Comparison of ENCODE assay signal across 8 mouse cellular contexts in genomic region chr19:46988231-46989087, GRCm38 (mm10). TPM values are rescaled to one million over a fixed set of nuclear protein-coding genes. Genes with fewer than 3 reads are reported as not detected.
DNase-seq lines count a peak whose midpoint lies in the region; TF ChIP-seq lines count a peak whose summit lies in the region.

No protein-coding gene starts in this region.

- no peak for TF ChIP-seq CTCF in ES-Bruce4 (IDR thresholded peaks at IDR 0.05; ENCODE audit: low read depth, low read length)

- no peaks in the 10 kb centered on the region for H3K27me3 ChIP-seq in ES-Bruce4 (ENCODE audit: control insufficient read depth, insufficient read depth, low read length, poor library complexity, severe bottlenecking)

- H3K27ac ChIP-seq in ES-Bruce4 (ENCODE audit: insufficient read depth, low read length), result peak overlapping the region; percentile 50

- peaks cover 6% of the 10 kb centered on the region for H3K4me1 ChIP-seq in ES-Bruce4 (ENCODE audit: control insufficient read depth, insufficient read depth, low read length)

- TF ChIP-seq EP300 in ES-Bruce4 (IDR thresholded peaks at IDR 0.05; ENCODE audit: insufficient read depth, low read depth, low read length), result peak; percentile 79; the same call in 1 of the 2 replicates

- H3K4me3 ChIP-seq in ES-Bruce4 (ENCODE audit: low read depth, low read length), result no peak overlapping the region

- no peaks in the 10 kb centered on the region for H3K36me3 ChIP-seq in ES-Bruce4 (ENCODE audit: control insufficient read depth, insufficient read depth, low read length, poor library complexity, severe bottlenecking)

- H3K9me3 ChIP-seq in ES-Bruce4 (replicated peaks; ENCODE audit: control insufficient read depth, insufficient read depth, low read length, poor library complexity, severe bottlenecking), result no peaks in the 10 kb centered on the region

- peak; percentile 80 for DNase-seq in ZHBTc4 (ENCODE audit: low read depth, low spot score)
- DNase-seq in kidney, adult 9 months, result peak; percentile 98
- DNase-seq in lung, postnatal 36 days, result peak; percentile 72
- no peak for DNase-seq in layer of hippocampus, postnatal 14 days (ENCODE audit: low spot score in 2 of 2)
- no peak for DNase-seq in adrenal gland, adult 2 months
- DNase-seq in cerebellum, postnatal 36 days, result no peak
- no peak for DNase-seq in frontal cortex, postnatal 36 days (ENCODE audit: low spot score in 2 of 2)

- TF ChIP-seq POLR2A in ES-Bruce4 (IDR thresholded peaks at IDR 0.05; ENCODE audit: insufficient read depth, low read length), result no peak

- H3K9ac ChIP-seq in ES-Bruce4 (ENCODE audit: low read depth, poor library complexity, severe bottlenecking), result no peak overlapping the region

RNA-seq across cellular contexts. Expression of gene Ina, which starts 26.0 kb away (rescaled TPM):
- polyA plus RNA-seq in ES-Bruce4 (2011; ENCODE audit: insufficient read depth, insufficient read length, low read depth, missing spikeins), result 21.2 and 21.9 TPM in 2 replicates
- 100 to 1,000 TPM; 185 to 190 TPM for total RNA-seq in layer of hippocampus, postnatal 14 days (2021)
- 1 to 10 TPM; 5.5 to 7.7 TPM for total RNA-seq in adrenal gland, adult 2 months (2021)
- 4.4 and 5.0 TPM in 2 replicates for polyA plus RNA-seq in adrenal gland, adult 2 months (2012; rRNA removed)

RNA-seq across cellular contexts. Expression of gene Nt5c2, which starts 26.5 kb away (rescaled TPM):
- polyA plus RNA-seq in ES-Bruce4 (2011; ENCODE audit: insufficient read depth, insufficient read length, low read depth, missing spikeins), result 62.4 and 76.9 TPM in 2 replicates
- 10 to 100 TPM; 68.8 to 69.3 TPM for total RNA-seq in layer of hippocampus, postnatal 14 days (2021)
- 10 to 100 TPM; 61.8 to 66.2 TPM for total RNA-seq in adrenal gland, adult 2 months (2021)
- polyA plus RNA-seq in adrenal gland, adult 2 months (2012; rRNA removed), result 11.6 and 11.9 TPM in 2 replicates

Comparison
In these comparisons a context has a peak if more than half of its experiments do, and no peak if none do; other contexts are left out.
1. DNase-seq: peak in ZHBTc4 (single experiment), kidney, adult 9 months (single experiment) and lung, postnatal 36 days (single experiment); none in layer of hippocampus, postnatal 14 days (0 of 2), adrenal gland, adult 2 months (single experiment), cerebellum, postnatal 36 days (0 of 2) and frontal cortex, postnatal 36 days (0 of 2).
2. RNA of gene Ina, which starts 26.0 kb away (total RNA-seq): 185 to 190 TPM in layer of hippocampus, postnatal 14 days; 5.5 to 7.7 TPM in adrenal gland, adult 2 months; every median in the first group is over 10 times any median in the second.